Mouse (Mus musculus): ENCODE results near the gene Fahd2a.
A peak's percentile ranks its signal among the peaks of the same experiment; 100 is the strongest.

Gene Fahd2a

GRCm38 (mm10) chr2:127430238-127430637 is 14.1 kb downstream of the Fahd2a start:
- DNase-seq: peak; percentile 73

GRCm38 (mm10) chr2:127424977-127425376 is 19.4 kb downstream of the Fahd2a start, which contains the start of gene Gpat2:
TSS of gene Gpat2 (plus strand) at chr2:127425199.
- DNase-seq: peak; percentile 21

DNA sequence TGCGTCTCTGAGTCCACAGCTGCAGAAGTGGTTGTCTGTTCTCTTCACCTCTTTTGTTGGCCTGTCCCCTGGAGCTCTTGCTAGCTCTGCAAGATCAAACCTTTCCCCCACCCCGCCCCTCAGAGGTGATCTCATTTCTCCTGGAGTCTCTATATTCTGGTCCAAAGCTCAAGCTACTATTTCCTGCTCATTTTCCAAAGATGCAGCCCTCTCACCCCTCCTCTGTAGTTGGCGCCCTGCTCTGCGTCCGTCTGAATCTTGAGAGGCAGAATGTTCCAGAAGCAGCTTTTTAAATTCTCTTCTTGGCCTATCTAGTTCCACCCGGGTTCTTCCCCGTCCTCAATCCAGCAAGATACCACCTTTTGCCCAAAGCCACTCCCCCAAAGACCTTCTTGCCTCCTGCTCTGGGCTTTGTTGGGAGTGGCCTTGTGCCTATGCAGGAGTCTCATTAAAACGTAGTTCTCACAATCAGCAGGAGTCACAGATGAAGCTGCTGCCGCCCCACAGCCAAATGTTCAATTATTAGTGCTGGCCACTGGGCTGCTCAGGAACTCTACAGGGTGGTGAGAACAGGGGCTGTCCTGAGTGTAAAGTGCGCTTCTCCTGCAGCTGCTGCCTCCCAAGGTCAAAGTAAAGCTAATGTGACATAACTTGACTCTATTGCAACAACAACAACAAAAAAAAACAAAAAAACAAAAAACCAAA is 25.9 kb downstream of the Fahd2a start:
- peak; percentile 58 for DNase-seq

DNA sequence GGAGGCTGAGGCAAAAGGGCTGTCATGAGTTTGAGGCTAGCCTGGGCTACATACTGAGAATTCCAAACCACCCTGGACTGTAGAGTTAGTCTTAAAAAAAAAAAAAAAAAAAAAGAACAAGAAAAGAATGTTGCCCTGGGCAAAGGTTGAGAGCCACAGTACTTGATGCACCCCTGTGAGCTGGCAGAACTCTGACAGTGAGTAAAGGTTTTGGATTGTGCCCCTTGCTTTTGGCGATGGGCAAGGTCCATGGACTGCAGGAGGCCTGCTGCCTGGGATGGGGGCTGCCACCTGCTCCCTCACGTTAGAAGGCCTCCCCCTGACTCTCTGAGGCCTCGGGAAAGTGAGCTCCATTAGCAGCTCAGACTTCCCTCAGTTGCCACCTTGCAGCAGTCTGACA is 27.7 kb downstream of the Fahd2a start:
- peak; percentile 58 for DNase-seq

- DNase-seq: peak; percentile 80
These were observed 28.6 kb downstream of the Fahd2a start for GRCm38 (mm10) chr2:127415806-127416205.

DNA sequence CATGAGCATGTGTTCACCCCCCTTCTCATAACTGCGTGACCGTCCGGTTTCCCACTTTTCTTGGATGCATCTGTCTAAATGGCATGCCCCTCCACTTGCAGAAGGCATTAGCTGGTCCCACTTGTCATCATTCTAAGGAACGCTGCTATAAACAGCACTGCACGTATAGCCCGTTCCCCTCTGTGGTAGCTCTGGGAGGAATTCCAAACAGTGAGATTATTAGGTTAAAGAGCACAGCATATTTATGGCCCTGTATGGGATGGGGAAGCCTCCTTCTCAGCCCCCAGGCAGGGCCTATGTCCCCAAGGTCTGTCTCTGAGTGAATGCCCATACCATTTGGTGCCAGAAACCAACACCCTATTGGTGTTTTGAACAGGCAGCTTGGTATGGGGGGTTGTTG is 33.2 kb downstream of the Fahd2a start:
- DNase-seq: no peak

- DNase-seq: no peak
These were observed 45.6 kb downstream of the Fahd2a start for GRCm38 (mm10) chr2:127398738-127399137.

- peak; percentile 47 for DNase-seq
These were observed 49.7 kb downstream of the Fahd2a start for GRCm38 (mm10) chr2:127394606-127395161.

- DNase-seq: no peak
These were observed 53.0 kb downstream of the Fahd2a start for GRCm38 (mm10) chr2:127391323-127391722.

GRCm38 (mm10) chr2:127390846-127391245 is 53.5 kb downstream of the Fahd2a start:
- DNase-seq: no peak

- DNase-seq: no peak
These were observed 54.0 kb downstream of the Fahd2a start for GRCm38 (mm10) chr2:127390352-127390751.

DNA sequence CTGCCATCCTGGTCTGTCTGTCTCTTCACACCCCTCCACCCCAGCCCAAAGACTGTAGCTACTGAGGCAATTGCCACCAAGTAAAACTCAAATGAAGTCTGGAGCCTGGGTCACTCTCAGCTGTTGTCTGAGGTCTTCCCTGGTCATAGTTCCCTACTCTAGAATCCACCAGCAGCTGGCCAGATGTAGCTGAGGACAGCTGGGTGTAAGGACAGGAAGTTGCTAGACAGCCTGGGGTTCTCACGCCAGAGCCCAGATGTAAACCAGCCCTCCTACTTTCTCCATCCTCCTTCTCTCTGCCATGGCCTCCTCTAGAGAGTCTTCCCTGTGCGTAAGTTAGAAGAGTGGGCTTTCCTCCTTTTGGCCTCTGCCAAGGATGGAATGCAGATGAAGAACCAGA is 56.8 kb downstream of the Fahd2a start:
- DNase-seq: peak; percentile 66
